Mouse (Mus musculus): ENCODE measurements at regions not wholly inside any gene's neighbourhood (a gene's known extent, or its start where the extent isn't known, plus 50 kb on each side); places are given as distances from the start of the nearest gene placed in this dataset.
"Not testable (repeated sequence)": the region's sequence is repeated elsewhere in the genome, so short reads cannot be mapped to it uniquely, and the experiment has no call there.

DNA sequence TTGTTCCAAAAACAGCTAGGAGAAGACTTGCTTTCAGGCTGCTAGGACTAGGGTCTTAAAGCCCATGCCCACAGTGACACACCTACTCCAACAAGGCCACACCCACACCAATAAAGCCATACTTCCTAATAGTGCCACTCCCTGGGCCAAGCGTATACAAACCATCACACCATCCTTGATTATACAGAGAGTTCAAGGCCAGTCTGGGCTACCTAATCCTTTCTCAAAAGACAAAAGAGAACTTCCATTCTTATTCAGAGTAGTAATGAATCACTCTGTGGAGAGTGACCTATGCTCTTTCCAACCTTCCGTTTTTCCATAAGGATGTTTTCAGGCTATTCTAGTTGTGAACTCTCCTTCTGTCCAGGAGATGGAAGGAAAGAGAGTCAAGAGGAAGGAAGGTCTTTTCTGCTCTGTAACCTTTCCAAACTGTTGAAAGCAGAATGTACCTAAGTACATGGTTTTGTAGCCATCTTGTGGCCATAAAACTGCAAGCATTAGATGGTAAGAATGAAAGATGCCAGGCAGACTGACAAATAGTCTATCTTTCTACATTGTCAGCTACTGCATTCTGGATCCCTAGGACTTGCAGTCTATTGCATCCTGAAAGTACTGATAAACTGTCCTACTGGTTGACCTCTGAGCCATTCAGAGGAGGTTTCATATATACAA lies 145.8 kb upstream of the Mon1b start:
- DNase-seq: no peak

DNA sequence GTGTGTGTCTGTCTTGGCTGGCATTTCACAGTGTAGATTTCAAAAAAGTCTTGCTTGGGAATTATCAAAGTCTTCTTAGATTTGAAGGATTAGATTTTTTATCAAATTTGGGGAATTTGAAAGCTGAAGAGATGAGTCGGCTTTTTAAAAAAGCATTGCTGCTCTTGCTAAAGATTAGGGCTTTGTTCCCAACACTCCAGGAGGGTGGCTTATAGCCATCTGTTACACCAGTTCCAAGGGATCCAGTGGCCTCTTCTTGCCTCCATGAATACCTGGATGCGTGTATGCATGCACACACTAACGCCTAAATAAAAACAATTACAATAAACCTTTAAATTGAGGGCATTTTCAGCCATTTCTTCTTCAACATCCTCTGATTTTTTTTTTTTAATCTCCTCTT lies 144.5 kb upstream of the Mon1b start:
- no peak for DNase-seq

DNA sequence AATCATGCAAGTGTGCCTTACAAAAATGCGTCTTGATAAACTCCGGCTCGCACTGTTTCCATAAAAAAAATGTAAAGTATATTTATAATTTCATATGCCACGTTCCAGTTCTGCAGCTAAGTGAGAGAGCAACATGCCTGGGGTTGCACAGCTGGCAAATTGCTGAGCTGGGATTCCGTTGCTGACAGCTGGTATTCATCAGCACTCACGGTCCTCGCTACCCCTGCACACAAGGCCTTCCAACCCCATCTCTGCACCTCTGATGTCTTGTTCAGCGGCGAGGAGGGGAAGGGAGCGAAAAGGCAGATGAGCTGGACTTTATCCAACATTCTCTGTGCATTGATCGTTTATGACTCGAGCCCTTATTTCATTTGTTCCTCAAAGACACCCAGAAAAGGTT lies 138.5 kb upstream of the Mon1b start:
- DNase-seq: no peak

DNA sequence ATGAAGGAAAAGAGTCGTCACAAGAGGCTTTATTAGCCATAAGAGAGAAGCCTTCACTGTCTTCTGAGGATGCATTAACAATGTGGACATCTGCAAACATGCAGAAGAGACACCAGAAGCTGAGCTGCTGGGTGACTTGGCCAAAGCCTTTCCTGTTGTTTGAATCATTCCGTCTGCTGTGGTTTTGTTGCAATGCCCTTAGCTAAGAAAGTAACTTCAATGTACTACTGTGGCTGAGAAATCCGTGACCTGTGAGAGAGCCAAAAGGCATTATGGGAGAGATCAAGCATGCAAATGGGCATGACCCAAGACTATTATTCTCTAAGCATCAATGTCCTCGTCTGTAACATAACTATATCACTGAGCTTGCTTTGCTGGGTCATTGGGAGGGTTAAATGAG lies 132.7 kb upstream of the Mon1b start:
- no peak for DNase-seq

DNA sequence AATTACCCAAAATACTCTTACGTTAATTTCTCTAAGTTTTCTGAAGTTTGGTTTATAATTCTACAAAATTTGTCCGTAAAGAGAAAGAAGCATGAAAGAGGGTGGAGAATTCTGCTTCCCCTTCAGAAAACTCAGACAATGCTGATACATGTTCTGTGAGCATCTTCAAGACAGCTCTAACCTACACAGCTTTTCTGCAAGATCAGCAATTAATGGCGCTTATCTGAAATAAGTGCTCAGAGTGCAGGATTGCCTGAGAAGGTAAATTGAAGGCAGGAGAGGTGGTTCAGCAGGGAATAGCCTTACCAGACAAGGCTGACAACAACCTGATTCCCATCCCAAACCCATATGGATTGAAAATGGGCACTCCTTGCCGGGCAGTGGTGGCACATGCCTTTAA lies 122.5 kb upstream of the Mon1b start:
- no peak for DNase-seq

DNA sequence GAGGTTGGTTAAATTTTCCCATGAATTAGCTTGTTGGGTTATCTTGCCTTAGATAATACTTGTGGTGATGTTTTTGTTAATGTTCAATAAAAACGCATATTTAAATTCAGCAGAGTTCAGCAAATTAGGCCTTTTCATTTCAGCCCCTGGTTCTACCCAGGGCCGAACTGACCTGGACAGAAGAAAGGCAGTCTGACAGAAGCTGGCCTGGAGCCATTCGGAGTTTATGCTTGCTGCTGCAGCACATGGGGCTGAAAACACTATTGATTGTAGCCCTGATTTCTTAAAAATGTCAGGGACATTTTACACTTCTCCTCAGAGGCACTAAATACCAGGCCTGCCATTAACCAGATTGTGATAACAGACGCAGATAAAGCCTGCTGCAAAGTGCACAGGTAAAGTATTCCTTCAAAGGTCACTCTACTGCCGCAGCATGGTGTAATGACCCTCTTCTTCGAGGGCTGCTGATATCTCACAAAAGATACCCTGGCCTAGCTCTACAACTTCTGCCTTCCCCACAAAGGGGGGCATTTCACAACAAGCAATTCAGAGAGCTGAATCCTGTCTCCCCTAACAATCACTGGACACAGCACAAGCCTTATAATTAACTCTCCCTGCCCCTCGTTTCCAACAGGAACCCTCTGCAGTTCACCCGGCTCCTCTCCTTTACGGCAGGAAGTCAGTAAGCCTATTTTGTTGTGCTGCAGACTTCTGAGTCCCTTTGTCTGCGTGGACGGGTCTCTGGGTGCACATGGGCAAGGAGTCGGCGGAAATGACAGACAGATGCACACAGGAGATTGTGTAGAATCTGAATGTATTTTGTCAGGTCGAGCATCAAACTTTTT lies 121.3 kb upstream of the Mon1b start:
- peak; percentile 9 for DNase-seq

DNA sequence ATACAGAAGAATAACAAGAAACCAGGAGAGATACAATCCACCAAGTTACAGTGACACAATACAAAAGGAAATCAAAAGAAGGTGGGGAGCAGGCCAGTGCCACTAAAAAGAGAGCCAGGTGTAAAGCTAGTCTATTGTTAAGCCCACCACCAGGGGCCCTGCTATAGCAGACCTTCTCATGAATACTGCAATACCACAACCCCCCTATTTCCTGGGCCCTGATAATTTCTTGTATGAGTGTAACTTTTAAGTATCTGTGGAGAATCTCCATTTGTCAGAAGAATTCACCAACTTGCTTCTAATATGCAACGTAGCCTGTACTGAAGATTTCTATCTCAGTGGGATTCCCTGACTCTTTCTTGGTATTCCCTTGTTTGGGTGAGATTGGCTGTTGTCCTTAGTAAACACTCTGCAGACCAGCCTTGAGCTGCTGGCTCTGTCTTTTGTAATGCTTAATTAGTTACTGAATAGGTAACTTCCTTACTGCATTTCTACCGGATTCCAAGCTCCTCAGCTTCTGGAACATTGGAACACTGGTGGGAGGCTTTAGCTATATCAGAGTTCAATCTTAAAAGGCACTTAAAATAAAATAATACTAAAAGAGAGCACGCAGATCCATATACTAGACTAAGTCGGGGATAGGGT lies 120.5 kb upstream of the Mon1b start:
- not testable (repeated sequence) for DNase-seq

DNA sequence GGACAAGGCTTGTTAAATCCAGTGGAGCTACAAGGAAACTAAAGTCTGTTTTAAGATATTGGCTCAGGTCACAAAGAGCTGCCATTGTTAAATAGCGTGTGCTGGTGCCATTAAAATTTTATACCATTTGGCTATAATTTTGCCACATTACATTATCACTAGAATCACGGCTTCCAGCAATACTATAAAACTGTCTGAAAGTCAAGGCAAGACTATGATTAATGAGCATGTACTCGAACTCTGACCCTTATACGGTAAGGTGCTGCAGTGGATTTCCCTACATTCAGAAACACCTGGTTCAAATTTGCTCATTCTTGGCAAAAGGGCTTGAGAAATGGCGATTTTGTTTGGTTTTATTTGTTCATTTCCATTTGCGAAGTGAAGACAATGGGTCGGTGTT lies 119.2 kb upstream of the Mon1b start:
- DNase-seq: no peak

DNA sequence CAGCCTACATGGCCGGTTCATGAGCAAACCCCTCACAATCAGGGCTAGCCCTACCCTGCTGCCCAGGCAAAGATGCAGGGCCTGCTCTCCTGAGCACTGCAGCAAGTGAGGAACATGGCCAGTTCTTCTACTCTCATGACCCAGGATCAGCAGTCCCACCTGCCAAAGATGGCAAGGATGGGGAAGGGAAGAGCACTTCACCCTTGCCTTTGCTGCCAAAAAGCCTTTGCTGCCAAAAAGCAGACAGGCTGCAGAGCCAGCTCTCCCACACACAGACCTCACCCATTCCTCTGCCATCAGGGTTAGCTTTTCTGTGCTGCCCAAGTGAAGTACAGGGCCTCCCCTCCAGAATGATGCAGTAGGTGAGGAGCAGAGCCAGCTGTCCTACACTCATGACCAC lies 117.5 kb upstream of the Mon1b start:
- DNase-seq: no peak

DNA sequence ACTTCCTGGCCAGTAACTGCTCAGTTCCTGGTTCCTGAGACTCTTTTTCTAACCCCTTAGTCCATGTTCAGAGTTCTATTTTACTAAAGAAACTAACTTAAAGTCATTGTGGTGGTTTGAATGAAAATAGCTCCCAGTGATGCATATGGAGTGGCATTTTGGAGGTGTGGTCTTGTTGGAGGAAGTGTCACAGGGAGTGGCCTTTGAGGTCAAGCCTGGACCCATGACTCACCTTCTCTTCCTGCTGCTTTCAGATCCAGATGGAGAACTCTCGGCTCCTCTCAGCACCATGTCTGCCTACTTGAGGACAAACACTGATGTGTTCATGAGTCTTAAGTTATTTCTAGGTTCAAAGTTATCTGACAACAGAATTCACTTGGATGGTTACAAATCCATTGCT lies 111.8 kb upstream of the Mon1b start:
- DNase-seq: no peak

DNA sequence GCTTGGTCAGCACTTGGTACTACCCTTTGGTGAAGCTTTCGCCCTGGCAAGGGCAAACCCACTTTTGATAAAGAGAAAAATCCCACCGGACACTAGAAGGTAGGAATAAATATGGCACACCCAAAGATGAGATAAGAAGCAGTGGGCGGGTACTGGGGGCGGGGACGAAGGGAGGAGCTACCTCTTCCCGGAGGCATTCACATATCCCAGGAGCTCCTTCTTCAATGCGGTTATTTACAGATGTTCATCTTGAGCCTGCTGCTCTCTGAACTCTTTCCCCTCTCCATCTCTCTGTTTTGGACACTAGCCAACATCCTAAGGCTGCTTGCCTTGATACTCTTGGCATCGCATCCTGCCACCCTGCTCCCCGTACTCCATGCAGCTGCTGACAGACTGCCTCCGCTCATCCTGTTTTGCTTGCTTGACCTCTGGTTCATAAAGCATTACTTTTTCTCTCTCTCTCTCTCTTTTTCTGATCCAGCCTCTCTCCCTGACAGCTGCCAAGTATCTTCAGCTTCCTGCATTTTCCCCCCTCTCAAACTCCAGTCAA lies 104.2 kb upstream of the Mon1b start:
- no peak for DNase-seq

DNA sequence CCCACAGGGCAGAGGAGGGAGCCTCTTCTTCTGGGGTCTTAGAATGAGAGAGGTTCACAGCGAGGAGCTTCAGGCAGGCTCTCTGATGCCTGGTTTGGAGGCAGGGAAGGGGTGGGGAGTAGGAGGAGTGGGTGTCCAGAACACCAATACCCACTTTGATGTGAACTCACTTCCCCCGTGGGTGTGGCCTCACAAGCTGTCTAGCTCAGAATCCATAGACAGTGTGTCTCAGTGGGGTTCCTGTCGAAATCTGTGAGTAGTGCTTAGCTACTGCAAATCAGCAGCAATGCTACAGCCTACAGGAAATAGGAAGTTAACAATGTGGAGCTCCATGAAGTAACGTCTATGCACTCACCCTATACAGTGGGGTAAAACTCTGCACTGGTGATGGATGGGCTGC lies 102.5 kb upstream of the Mon1b start:
- no peak for DNase-seq

DNA sequence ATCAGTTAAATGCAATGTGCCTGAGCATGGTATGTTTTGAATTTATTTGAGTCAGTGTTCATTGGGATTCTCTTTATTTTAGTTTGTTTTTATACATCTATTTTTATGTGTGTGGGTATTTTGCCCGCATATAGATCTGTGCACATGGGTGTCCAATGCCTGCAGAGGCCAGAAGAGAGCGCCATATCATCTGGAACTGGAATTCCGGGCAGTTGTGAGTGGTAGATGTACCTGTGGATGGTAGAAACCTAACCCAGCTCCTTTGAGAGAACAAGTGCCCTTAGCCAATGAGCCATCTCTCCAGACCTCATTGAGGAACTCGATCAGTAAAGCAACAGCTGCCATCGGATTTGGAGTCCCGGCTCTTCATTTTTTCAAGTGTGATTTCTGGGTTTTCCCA lies 94.0 kb upstream of the Mon1b start:
- DNase-seq: no peak

DNA sequence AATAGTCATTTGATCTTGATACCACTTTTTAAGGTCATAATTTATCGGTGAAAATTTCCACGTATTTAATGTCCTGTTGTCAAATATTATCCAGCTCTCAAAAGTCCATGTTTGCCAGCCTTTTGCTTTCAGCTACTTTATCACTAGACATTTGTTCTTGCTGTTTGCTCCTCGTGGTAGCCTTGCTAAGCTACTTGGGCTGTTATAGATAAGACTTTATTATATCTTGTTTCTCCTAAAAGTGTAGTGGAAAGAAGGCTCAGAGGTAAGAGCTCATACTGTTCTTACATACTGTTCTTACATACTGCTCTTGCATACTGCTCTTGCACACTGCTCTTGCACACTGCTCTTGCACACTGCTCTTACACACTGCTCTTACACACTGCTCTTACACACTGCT lies 93.3 kb upstream of the Mon1b start:
- no peak for DNase-seq

DNA sequence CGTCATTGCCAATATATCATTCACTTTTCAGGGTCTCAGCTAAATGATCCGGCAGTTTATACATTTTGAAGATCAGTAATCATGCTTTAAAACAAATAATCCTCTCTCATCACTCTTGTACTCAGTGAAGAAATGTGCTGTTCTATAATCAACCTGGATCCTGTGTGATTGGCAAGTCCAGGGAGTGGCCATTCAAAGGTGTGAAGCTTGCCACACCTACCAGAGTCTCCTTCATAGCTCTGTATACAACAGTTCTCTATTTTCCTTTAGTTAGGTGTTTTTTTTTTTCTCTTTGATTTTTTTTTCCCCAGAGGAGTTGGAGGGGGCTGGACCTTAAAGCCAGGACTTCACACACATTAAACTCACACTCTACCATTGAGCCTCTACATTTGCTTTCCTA lies 92.7 kb upstream of the Mon1b start:
- DNase-seq: no peak

DNA sequence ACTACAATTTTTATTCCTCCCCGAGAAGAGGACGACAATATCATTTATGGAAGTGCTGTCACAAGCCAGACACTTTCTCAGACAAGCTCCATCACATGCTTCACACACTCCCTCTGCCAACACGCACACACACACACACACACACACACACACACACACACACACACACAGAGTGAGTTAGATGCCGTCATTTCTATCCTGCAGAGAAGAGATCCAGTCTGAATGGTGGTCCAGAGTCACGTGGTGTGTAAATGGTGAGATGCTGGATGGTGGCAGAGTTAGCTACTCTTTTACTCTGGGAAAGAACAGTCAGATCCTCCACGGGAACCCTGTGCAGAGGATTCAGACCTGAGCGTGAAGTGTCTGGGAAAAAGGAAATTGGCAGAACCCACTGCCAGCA lies 86.2 kb upstream of the Mon1b start:
- no peak for DNase-seq

DNA sequence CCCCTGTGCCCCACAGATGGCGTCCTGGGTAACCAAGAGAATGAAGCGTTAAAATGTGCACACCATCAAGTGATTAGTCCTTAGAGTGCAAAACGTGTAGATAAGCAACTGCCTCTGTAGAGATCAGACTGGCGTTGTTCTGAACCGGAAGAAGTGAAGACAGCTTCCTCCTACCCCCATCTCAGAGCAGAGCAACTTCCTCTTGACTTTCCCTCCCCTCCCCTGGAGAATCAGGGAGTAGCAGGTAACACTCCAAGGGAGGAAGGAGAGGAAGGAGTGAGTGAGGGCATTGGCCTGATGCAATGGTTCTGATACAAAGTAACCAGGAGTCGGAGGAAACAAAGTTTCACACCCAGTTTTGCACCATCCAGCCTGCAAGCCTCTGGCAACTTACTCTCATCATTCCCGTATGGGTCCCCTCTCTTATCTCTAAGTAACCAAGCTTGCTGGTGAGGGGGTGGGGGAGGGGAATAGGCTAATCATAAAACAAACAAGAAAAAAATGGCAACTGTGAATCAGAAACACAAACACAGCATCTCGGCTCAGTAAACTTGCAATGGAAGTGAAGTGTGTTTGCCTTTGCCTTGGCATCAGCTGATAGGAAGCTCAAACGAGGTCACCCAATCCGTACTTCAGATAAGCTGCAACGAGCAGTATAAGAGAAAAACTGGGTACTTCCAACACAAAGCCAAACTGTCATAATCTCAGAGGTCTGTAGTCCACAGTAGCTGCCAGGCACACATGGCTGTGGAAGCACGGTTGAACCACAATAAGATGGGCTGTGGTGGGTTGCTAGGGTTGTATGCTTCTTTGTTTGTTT lies 83.7 kb upstream of the Mon1b start:
- no peak for DNase-seq

DNA sequence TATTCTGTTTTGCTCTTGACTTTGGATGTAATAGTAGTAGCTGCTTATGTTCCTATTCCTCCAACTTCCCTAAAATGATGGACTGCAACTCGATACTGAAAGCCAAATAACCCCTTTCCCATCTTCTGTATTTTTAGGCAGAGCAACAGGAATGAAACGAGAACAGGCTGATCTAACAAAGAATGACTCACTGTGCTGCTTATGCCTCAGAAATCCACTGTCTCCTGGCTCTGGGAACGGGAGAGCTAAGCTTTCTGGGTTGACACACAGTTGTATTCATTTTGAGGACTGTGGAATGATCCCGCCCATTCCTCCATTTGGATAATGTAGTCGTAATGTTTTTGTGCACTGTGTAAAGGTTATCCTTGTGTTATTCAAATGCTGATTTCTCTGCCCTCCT lies 82.6 kb upstream of the Mon1b start:
- DNase-seq: no peak

DNA sequence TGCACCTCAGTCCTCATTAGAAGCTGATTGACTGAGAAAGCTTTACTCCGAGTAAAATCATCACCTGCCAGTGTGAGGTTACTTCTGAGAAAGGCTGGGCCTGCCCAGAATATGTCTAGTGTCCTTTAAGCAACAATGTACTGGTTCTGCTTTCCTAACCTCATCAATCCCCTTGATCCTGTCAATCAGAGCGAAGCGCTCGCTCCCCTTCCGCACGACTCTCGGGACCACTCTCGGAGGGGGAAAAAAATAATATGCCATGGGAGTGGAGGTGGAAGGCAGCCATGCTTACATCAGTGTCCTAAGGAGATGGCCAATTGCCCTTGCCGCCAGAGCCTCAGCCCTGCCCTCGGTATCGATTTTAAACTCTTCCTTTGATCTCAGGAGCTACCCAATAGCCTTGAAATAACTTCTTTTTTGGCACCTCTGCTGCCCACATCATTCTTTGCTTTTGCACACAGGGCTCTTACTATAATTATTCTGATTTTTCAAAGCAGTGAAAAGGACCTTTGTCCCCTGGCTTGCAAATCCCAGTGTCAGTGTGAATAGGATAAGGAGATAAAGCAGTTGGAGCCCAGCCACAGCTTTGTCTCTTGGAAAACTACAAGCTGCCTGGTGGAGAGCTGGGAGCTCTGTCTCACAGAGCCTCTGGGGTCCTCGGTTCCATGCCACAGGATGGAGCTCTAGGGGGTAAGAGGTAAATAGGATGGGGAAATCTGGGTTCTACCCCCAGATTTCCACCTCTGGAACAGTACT lies 80.5 kb upstream of the Mon1b start:
- DNase-seq: no peak

DNA sequence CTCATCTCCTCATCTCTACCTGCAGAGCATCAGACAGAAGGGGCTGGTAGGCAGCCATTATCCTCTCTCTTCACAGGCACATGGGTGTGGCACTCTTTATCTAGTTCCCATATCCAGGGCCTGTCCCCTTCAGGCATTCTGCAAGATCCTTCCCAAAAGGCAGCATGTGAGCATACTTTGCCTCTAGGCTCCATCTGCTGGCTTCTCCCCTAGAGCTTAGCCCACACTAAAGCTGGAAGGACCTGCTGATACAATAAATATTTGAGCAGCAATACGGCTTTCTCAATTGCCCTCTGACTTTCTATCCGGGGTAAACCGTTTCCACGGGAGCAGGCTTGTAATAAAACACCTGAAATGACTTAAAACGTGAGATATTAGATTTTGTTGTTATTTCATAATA lies 78.4 kb upstream of the Mon1b start:
- no peak for DNase-seq

DNA sequence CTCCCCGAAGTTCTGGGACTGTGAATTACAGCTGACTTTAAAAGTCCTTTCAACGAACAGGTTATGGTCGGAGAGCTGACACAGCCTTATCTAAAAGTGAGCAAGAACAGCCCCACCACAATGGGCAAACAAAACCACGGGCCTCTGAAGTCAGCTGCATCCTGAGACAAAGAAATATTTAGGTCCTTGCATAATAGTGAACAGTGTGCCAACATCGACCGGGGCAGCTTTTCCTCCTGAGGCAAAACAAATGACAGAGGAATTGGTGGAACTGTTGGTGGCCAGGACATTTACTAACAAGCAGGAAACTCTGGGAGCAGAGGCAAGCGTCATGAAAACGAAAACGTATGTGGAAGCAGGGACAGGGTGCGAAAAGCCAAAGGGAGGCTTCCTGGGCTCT lies 54.3 kb upstream of the Mon1b start:
- DNase-seq: no peak

DNA sequence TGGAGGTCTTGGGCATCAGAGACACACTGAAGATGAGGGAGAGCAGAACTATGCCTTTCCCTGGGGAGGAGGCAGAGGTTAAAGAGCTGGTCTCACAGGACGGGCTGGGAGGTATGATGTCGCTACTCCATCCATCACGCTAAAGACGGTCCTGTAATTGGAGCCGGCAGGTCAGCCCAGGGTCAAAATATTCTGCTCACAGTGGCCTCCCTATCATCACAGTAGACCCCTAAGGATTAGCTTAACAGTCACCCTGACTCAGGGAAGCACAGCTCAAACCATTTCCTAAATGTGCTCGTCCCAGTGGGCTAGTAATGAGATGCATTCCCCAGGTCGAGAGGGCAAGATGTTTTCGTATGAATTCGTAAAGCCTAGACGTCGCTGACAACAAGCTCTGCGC lies 53.7 kb upstream of the Mon1b start:
- DNase-seq: no peak
